Mouse (Mus musculus) ES-E14 (cell line): Measurements from ENCODE around the gene Idh3b. TPM values are rescaled to one million over a fixed set of nuclear protein-coding genes. Genes with fewer than 3 reads are reported as not detected.

Source experiments
- DNase-seq: peaks from one replicate; pipeline ENCODE4 v3.0.0-alpha.2; 2013; ENCODE audit warnings: low read depth, low spot score
- H3K27ac ChIP-seq: 2 replicates; pipeline ENCODE4 v1.5.1; 2012; ENCODE audit warnings: low read depth, mild to moderate bottlenecking, low read length, moderate library complexity, mixed read lengths; ENCODE audit not compliant: poor library complexity, insufficient read depth, severe bottlenecking
- H3K36me3 ChIP-seq: 2 replicates; pipeline ENCODE4 v1.6.1; 2012; ENCODE audit warnings: mild to moderate bottlenecking, low read length, moderate library complexity, mixed read lengths; ENCODE audit not compliant: control insufficient read depth, poor library complexity, insufficient read depth, severe bottlenecking
- H3K4me1 ChIP-seq, 2 experiments: fragments of 150-350 bp in 1 of 2; sonication (generic) in 1 of 2; 2 replicates each; pipeline ENCODE4 v1.6.1; 2012; ENCODE audit warnings: low read length in 2 of 2, mild to moderate bottlenecking in 1 of 2, mixed read lengths in 1 of 2; ENCODE audit not compliant: control insufficient read depth in 2 of 2, insufficient read depth in 2 of 2, poor library complexity in 1 of 2
- H3K4me3 ChIP-seq, 2 experiments: fragments of 150-350 bp in 1 of 2; sonication (generic) in 1 of 2; 2 replicates each; pipeline ENCODE4 v1.5.1; 2012; ENCODE audit warnings: low read length in 2 of 2, low read depth in 1 of 2, mild to moderate bottlenecking in 1 of 2, mixed read lengths in 1 of 2; ENCODE audit not compliant: insufficient read depth in 1 of 2, poor library complexity in 1 of 2, severe bottlenecking in 1 of 2
- H3K9ac ChIP-seq: 2 replicates; pipeline ENCODE4 v1.6.1; 2012; ENCODE audit warnings: low read depth, mild to moderate bottlenecking, low read length, mixed read lengths; ENCODE audit not compliant: poor library complexity, insufficient read depth, severe bottlenecking
- H3K9me3 ChIP-seq: fragments of 150-350 bp; sonication (generic); 2 replicates; pipeline ENCODE4 v1.6.1; 2012; ENCODE audit warnings: low read depth, mild to moderate bottlenecking, low read length; ENCODE audit not compliant: control insufficient read depth, insufficient read depth
- CHD2 ChIP-seq: IDR thresholded peaks from 2 replicates; pipeline ENCODE4 v1.6.1; 2014; ENCODE audit warnings: mild to moderate bottlenecking, low read depth, low read length, inconsistent platforms
- HCFC1 ChIP-seq: IDR thresholded peaks from 2 replicates; pipeline ENCODE4 v1.6.1; 2012; ENCODE audit warnings: low read length, inconsistent platforms, borderline replicate concordance; ENCODE audit not compliant: insufficient read depth
- MAFK ChIP-seq: IDR thresholded peaks from 2 replicates; pipeline ENCODE4 v1.6.1; 2014; ENCODE audit warnings: mild to moderate bottlenecking, low read depth, low read length, inconsistent platforms; ENCODE audit not compliant: insufficient read depth
- ZC3H11A ChIP-seq: IDR thresholded peaks from 2 replicates; pipeline ENCODE4 v1.6.1; 2012; ENCODE audit warnings: low read depth, mild to moderate bottlenecking, inconsistent platforms, low read length, borderline replicate concordance
- ZNF384 ChIP-seq: IDR thresholded peaks from 2 replicates; pipeline ENCODE4 v1.6.1; 2012; ENCODE audit warnings: low read depth, low read length, inconsistent platforms
- in situ Hi-C, 2 experiments: fragments of 600-800 bp; cut with MboI; formaldehyde crosslinking; loops; one replicate each; pipeline ENCODE4 v1.15.1; 2025; ENCODE audit warnings: low sequenced_read_pairs in 2 of 2, inconsistent platforms in 1 of 2; ENCODE audit not compliant: unreplicated experiment in 2 of 2
- total RNA-seq: library from RNA; depleted of rRNA; stranded (reverse); fragments of 300-350 nt; gene quantifications from 2 replicates; pipeline ENCODE4 v1.2.3, GENCODE M21; 2012

The Idh3b gene
- total RNA-seq, 1 experiment, result 129 TPM

GRCm38 (mm10) chr2:130274149-130274861 lies 10.0 kb downstream of the Idh3b start, which contains the start of gene Nop56:
Nop56 (plus strand) TSS chr2:130274430.
- Histone ChIP-seq H3K9me3 (no peaks in the 10 kb centered on the region), H3K9ac (peak within 1 kb of the TSS; percentile 94), H3K27ac (peak within 1 kb of the TSS; percentile 86), H3K4me3 (peak within 1 kb of the TSS; percentile 76 to 89), H3K4me1 (no peaks in the 10 kb centered on the region), H3K36me3 (peaks cover 43% of the 10 kb centered on the region)
- in situ Hi-C loops, result no loop called here
- no peak for TF ChIP-seq ZNF384
- no peak for TF ChIP-seq CHD2
- no peak for TF ChIP-seq MAFK
- TF ChIP-seq ZC3H11A, result no peak
- no peak for TF ChIP-seq HCFC1
- peak; percentile 90 for DNase-seq

DNA sequence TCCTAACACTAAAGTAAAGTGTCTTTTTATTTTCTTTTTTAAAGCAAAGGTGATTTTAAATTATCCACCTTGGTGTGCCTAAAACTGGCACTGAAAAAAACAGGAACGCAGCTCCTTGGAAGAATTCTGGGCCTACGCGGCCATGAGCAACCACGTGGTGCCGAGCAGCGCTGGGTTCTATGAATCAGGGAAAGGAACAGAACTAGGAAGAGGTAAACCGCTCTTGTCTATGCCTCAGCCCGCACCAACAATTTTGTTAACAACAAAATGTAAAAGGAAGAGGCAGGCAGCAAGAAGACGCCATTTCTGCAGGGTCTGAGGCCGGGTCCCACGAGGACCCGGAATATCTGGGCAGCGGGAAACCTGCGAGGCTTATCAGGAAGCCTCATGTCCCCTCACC lies 10.6 kb downstream of the Idh3b start:
- peak overlapping the region; percentile 94 for H3K9ac ChIP-seq
- H3K27ac ChIP-seq, result peak overlapping the region; percentile 86
- in situ Hi-C loops, result no loop called here
- H3K4me3 ChIP-seq, result peak overlapping the region; percentile 72 to 83
- H3K36me3 ChIP-seq, result peaks cover 40% of the 10 kb centered on the region
- no peak for DNase-seq
- TF ChIP-seq ZNF384 (no peak), HCFC1 (no peak; the same call in 1 of the 2 replicates), CHD2 (no peak), ZC3H11A (no peak), MAFK (no peak)
- no peaks in the 10 kb centered on the region for H3K4me1 ChIP-seq
- H3K9me3 ChIP-seq, result no peaks in the 10 kb centered on the region

DNA sequence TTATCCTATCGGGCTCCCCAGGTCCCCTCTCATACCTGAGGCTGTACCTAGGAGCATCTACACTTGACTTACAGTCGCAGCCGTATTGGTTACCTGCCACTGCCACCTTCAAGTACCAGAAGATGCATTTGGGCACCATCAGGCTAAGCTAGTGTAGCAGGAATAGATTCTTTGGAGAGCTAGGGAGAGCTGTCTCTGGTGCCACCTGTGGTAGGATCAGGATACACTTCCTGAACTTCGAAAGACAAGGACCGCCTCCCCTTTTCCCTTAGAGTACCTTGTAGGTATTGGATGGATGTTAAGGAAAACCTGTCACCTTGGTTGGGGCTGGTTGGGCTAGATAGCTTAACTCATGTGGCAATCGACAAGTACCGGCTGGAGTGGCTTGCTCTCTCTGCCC lies 16.3 kb downstream of the Idh3b start:
- no peak for TF ChIP-seq ZC3H11A
- no peak for TF ChIP-seq HCFC1
- TF ChIP-seq MAFK, result no peak
- TF ChIP-seq ZNF384, result no peak
- Histone ChIP-seq H3K9me3 (no peaks in the 10 kb centered on the region), H3K36me3 (no peaks in the 10 kb centered on the region), H3K27ac (no peak overlapping the region), H3K4me1 (no peaks in the 10 kb centered on the region), H3K4me3 (no peak overlapping the region), H3K9ac (no peak overlapping the region)
- in situ Hi-C loops, result no loop called here
- DNase-seq, result no peak

GRCm38 (mm10) chr2:130265520-130265919 lies 18.8 kb downstream of the Idh3b start:
- no peaks in the 10 kb centered on the region for H3K36me3 ChIP-seq
- H3K27ac ChIP-seq, result no peak overlapping the region
- in situ Hi-C loops, result no loop called here
- TF ChIP-seq ZC3H11A (no peak), HCFC1 (no peak), CHD2 (no peak), ZNF384 (no peak), MAFK (no peak)
- no peaks in the 10 kb centered on the region for H3K4me1 ChIP-seq
- H3K4me3 ChIP-seq, result no peak overlapping the region
- H3K9me3 ChIP-seq, result no peaks in the 10 kb centered on the region
- DNase-seq, result no peak
- H3K9ac ChIP-seq, result no peak overlapping the region

GRCm38 (mm10) chr2:130262398-130262797 lies 21.9 kb downstream of the Idh3b start:
- no peak overlapping the region for H3K9ac ChIP-seq
- H3K4me3 ChIP-seq, result no peak overlapping the region
- in situ Hi-C loops, result no loop called here
- no peak overlapping the region for H3K27ac ChIP-seq
- no peak for DNase-seq
- H3K9me3 ChIP-seq, result no peaks in the 10 kb centered on the region
- H3K36me3 ChIP-seq, result no peaks in the 10 kb centered on the region
- TF ChIP-seq CHD2, result no peak
- no peak for TF ChIP-seq MAFK
- TF ChIP-seq ZNF384, result no peak
- TF ChIP-seq ZC3H11A, result no peak
- no peak for TF ChIP-seq HCFC1
- no peaks in the 10 kb centered on the region for H3K4me1 ChIP-seq
